Mouse (Mus musculus) heart, adult 9 months (tissue): ENCODE data around the gene Tbcb.
"Not testable (repeated sequence)": the region's sequence is repeated elsewhere in the genome, so short reads cannot be mapped to it uniquely, and the experiment has no call there.

Source experiments
- DNase-seq, 2 experiments: peaks; one replicate each; pipeline ENCODE4 v3.0.0; 2022; ENCODE audit warnings: low spot score in 2 of 2

Gene Tbcb

DNA sequence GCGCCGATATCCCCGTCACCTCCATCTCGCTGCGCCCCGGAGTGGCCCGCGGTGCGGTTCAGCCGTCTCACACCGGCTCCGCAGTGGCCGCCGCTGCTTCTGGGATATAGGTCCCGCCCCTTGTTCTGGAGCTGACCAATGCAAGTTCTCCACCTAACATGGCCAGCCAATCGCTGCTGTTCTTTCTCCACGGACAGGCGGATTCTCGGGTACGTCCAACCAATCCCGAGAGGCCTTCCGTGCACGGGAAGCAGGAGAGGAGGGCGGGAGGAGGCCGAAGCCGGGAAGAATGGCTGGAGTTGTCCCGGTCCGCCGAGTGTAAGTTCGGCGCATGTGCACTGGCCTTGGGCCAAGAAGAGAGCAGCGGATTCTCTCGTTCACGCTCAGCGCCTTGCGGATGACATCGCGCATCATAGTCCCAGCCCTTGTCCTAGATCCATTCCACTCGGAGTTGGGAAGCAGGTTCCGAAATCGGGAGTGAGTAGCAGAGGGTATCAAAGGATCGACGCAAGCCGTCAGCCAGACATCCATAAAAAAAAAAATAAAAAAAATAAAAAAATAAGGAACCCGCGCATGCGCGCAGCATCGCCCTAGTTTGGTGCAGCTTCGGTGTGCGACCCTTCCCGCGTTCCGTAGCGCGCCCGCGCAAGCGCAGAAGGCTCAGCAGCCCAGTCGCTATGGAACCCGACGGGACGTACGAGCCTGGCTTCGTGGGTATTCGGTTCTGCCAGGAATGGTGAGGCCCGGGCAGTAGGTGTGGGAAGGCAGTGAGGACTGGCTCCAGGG lies at the start of gene Tbcb, which contains the start of gene Polr2i:
Gene Tbcb, minus strand, starts transcription at position 604 of the 786 bp plus-strand sequence.
Gene Polr2i, plus strand, starts transcription at position 280 of the 786 bp plus-strand sequence.
- DNase-seq, result peak; percentile 98 to 99

DNA sequence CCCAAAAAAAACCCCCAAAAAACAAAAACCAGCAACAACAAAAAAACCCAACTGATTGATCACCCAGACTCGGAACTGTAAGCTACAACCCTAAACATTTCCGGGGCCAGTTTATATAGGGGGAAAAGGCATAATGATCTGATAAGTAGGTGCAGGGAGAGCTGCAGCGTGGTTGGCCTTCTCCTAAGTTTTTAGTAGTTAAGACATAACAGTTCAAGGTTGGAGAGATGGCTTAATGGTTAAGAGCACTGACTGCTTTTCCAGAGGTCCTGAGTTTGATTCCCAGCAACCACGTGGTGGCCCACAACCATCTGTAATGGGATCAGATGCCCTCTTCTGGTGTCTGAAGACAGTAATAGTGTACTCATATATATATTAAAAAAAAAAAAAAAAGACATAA lies 49.5 kb upstream of the Tbcb start:
- DNase-seq, result no peak

DNA sequence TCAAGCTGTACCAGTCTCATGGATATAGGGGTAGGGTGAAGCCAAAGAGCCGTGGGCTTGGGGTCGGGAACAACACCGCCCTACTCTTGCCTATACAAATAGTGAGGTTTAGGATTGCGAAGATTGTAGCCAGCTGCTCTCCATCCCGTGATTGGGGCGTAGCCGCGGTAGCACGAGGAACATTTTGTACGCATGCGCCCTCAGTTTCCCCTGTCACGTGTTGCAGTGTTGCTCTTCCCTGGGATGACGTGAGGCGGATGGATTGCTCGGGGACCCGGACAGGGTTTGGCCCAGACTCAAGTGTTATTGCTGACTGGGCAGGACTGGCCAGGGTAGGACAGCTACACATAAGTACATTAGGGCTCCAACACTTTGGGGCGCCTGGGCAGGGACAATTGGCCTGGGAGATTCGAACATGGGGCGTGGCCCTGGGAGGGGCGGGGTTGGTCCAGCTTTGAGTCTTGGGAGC lies 48.6 kb upstream of the Tbcb start:
- DNase-seq, result peak; percentile 92 to 93

DNA sequence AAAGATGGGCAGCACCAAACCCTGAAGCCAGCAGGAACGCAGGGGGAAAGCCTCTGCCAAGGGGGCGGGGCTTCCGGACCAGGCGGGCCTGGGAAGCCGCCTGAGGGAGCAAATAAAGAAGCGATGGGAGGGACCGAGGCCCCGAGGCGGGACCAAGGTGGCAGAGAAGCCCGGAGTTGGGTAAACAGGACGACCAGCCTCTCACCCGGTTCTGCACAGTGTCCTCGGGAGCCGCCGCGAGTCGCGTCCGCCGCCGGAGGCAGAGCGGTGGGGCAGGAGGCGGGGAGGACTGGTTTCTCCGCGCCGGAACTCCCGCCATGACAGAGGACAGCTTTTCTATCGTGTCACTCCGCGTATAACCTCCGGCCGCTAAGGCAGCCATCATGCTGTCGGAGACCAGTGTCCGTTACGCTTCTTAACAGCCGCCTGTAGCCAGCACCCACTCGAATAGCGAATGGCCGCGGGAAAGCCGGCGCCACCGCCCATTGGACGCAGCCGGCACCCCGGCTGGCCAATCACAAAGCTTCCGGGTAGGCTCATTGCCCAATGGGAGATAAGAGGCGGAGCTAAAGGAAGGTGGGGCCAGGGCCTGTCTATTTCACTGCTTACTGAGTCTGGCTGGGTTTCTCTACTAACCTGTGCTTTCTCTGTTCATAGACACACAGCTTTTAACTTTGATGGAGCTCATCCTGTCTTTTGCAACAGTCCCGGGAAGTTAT lies 48.0 kb upstream of the Tbcb start, which contains the start of the genes Thap8 and Wdr62:
Gene Thap8, plus strand, starts transcription at position 144 of the 719 bp plus-strand sequence.
Gene Wdr62, minus strand, starts transcription at position 469 of the 719 bp plus-strand sequence.
- DNase-seq, result peak; percentile 92 to 93

DNA sequence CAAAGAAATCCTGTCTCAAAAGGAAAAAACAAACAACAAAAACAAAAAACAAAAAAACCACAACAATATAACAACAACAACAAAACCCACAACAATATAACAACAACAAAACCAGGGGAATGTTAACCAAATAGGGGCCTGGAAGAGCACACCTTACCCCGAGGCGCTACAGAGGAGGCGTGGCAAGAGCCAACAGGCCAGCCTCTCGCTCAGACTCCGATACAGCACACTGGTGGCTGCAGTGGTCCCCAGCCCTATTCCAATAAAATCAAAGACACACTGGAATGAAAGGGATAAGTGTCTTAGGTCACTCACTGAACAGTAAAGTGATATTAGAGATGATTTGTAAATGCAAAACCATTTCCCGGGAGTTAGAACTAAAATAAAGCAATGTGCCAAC lies 47.5 kb upstream of the Tbcb start:
- no peak for DNase-seq

DNA sequence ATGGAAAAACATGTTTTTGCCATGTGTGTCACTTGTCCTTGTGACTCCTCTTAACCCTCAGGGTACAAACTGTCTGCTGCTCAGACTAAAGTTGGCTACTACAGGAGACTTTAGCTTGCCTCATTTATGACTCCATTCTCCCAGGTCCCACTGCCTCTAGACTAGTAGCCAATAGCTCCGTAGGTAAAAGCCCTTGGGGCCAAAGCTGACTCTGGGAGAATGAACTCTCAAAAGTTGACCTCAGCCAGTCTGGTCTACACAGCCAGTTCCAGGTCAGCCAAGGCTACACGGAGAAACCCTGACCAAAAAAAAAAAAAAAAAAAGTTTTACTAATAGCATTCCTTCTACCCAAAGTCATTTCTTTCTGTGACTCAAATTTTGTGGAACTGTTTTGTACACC lies 46.8 kb upstream of the Tbcb start:
- no peak for DNase-seq

DNA sequence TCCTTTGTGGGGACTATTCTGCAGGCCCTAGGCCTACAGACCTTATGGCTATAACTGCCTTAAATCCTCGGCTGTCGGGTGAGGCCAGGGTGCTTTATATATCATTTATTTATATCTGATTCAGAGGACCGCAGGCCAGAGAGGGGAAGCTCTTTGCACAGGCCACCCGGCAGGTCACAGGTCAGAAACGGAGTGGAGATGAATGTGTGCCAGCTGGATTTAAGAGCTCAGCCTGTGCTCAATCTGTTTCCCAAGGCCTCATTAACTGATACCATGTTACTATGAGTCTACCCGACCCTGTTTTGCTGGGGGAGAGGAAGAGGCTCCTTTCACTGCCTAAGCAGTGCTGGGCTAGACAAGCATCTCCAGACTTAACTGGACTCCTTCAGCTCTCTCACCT lies 42.3 kb upstream of the Tbcb start:
- no peak for DNase-seq

DNA sequence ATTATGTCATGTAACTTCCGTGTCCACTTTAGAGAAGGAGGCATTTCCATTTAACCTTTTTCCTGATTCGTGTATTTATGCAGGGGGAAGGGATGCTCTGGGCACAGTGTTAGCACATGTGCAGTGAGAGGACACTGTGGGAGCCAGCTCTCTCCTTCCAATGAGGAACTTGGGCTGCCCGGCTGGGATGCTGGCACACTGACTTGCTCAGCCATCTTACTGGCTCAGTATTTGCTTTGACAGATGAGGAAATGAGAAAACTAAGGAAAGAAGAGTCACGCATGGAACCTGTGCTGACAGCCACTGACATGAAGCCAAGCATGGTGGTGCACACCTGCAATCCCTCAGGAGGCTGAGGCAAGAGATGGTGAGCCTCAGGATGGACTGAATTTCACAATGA lies 37.6 kb upstream of the Tbcb start:
- DNase-seq, result no peak

DNA sequence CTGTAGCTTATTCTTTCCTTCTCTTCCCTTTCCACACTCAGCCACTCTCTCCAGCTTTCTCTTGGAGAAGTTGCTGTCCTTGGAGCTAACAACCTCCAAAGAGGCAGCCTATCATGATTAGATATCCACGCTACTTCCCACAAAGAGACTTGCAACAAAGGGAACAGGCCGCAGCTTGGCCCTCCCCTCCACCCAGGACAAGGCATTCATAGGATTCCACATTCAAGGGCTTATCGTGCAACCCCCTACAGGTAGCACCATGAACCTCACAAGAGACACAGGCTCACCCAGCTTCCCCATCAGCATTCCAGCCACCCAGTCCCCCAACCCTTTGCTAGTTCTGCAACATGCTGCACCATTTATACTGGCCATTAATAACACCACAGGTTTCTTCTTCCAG lies 34.7 kb upstream of the Tbcb start:
- no peak for DNase-seq

DNA sequence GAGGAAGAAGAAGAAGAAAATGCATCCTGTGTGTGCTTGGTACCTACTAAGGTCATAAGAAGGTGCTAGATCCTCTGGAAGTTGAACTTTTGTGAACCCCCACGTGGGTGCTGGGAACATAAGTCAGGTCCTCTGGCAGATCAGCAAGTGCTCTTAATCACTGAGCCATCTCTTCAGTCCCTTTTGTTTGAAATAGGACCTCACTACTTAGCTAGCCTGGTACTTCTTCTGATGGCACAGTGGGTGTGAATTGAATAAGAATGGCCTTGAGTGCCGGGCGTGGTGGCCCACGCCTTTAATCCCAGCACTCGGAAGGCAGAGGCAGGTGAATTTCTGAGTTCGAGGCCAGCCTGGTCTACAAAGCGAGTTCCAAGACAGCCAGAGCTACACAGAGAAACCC lies 33.9 kb upstream of the Tbcb start:
- no peak for DNase-seq

DNA sequence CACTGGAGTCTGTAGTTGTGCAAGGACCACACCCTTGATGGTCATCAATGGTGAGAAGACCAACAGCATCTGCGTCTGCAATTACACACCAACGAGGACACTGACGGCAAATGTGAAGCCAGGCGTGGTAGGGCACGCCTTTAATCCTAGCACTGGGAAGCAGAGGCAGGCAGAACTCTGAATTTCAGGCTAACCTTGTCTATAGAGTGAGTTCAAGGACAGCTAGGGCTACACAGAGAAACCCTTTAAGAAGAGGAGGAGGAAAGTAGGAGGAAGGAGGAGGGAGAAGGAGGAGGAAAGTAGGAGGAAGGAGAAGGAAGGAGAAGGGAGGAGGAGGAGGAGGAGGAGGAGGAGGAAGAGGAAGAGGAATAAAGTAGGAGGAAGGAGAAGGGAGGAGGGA lies 33.5 kb upstream of the Tbcb start:
- no peak for DNase-seq

DNA sequence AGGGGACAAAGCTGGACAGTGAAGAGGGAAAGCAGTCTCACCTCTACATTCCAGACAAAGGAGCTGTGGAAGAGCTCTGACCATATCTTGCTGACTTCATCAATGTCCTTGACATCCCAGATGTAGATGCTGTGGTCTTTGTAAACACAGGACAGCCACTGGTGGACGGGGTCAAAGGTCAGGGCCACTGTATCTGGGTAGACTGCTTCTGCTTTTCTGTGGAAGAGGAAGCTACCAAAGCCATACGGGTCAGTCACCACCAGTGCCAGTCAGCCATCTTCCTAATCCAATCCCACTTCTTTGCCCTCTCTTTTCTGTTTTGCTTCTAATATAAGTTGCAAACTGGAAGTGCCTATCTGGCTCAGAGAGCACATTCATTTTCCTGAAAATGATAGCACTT lies 33.0 kb upstream of the Tbcb start:
- no peak for DNase-seq

DNA sequence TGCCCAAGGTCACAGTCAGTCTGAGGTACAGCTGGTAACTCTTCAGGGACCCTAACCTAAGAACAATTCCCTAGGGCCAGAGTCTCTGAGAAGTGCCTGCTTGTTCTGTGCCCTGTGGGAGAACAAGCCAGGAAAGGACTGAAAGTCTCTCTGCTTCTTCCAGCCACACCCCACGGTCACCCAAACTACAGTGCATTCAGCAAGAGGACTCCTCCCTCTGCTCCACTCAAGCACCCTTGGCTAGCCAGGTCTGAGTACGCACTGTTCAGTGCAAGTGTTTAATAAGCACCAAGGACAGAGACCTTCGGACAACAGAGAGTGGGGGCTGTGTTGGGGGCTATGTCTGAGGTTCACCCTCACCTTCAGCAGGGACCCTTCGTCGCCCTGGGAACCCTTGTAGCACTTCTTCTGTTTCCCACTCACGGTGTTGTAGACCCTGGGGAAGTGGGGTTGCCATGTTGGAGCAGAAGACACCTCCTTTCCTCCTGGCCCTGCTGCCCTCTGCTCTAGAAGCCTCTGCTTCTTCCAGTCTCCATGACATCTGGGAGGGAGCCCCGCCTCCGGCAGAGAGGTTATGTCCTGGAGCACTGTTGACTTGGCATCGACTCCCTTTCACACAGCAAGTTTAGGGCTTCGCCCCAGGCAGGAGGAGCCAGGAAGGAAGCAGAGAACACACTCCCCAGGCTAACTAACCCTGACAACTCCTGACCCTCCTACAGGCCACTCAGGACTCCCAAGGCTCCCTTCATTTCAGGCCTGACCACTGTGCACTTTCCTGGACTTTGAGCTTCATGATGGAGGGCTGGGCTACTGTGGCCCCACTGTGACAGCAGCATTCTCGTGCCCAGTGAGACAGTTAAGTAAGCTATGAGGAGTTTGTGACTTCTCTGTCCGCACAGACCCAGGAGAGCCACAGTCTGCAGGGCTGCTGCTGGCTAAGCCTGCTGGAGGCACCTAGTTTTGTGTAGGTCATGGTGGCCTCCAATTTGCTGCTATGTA lies 20.2 kb upstream of the Tbcb start:
- peak in 1 of 2 experiments; percentile 6 for DNase-seq

DNA sequence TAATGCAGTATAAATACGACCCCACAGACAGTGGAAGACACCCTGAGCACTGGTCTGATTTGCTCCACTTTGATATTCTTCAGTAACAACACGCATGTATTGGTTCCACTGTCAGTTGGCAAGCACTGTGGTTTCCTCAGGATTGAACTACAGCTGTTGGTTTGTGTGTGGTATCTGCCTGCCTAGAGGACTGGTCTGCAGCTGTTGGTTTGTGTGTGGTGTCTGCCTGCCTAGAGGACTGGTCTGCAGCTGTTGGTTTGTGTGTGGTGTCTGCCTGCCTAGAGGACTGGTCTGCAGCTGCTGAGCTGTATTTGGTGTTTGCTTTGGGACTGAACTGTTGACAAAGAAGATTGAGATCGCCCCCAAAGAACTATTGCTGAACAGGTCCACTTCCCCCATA lies 5.3 kb upstream of the Tbcb start:
- DNase-seq, result not testable (repeated sequence)

DNA sequence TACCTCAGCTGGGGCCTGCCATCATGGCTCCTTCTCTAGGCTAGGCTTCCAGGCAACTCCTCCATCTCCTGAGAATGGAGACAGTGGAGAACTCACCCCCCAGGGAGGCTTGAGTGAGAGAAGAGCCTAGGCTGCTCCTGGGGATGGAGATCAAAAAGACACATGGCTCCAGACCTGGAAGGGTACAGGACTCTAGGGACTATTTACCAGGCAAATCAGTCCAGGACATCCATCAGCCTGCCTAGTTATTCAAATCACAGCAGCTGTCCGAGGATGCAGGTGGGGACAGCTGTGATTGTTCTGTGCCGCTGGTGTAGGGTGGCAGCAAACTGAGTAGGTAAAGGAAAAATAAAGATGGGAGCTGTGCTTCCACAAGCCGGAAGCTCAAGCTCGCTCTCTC lies 3.6 kb upstream of the Tbcb start, which contains the start of gene Ovol3:
Gene Ovol3, minus strand, starts transcription at position 101 of the 400 bp plus-strand sequence.
- DNase-seq, result no peak

DNA sequence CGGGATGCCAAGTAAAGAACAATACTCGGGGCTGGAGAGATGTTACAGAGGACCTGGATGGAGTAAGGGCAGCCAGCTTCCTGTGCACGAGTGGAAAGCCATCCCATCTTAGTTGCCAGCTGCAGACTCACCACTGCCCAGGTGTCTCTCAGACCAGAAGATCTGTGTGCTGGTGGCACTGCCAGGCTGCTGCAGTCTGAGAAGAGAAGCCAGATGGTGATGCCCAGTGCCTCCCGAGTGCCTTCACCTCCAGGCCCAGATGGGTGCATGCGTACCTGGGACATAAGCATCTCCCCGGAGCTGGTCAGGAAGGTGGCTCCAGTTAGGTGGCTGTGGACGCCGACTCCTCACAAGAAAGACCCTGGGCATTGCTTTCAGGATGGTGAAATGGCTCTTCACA lies 3.0 kb upstream of the Tbcb start:
- no peak for DNase-seq

DNA sequence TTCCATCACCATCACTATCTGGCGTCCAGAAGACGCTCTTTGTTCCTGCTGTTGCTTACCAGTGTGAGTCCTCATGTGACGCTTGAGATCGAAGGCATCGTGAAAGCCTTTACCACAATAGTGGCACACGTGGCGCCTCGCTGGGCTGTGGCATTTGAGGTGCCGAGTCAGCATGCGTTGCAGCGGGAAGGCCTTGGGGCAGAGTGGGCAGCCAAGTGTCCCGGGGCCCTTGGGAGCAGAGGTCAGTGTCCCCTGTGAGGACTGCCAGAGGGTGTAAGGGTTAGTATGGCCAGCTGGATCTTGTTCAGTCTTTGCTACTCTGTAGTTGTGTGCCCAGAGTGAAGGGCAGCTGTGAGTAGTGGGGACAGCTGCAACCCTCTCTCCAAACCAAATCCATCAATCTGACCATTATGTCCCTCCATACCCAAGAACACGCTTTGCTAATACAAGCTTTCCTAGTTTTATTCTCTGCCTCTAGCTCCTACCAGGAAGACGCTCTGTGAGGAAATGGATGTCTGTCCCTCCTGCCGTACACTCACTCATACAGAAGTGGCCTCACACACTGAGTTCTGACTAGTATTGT lies 2.3 kb upstream of the Tbcb start:
- no peak for DNase-seq

DNA sequence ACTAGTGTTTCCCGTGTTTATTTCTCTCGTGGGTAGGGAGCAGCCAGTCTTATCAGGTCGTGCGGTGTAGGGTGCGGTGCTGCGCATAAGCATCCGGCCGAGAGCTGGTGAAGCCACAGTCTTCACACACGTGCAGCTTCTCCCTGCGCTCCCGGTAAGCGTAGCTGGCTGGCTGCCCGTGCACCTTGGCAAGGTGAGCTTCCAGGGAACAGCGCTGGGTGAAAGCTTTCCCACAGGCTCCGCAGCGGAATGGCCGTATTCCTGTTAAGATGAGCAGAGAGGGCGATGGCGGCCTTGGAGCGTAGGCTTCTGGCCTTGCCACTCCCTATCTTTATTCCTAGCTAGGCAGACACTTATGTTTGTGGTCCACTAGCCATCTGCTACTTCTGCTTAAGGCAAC lies 1.3 kb upstream of the Tbcb start:
- no peak for DNase-seq

DNA sequence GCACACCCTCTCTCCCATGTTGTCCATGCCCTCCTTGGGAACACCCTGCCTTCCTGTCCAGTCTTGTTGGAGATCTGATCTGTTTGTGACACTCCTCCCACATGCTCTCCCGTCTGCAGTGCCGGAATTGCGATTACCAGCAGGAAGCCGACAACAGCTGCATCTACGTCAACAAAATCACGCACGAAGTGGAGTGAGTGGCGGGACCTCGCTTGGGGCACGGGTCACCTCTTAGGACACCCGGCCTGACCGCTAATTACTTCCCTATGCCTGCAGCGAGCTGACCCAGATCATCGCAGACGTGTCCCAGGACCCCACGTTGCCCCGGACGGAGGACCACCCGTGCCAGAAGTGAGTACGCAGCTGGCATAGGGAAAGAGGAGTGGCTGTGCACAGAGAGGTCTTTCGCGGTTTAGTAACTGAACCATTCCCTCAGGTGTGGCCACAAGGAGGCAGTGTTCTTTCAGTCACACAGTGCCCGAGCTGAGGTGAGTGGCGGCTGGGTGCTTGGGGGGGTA lies 618 bp upstream of the Tbcb start:
- DNase-seq, result peak; percentile 27 to 36

DNA sequence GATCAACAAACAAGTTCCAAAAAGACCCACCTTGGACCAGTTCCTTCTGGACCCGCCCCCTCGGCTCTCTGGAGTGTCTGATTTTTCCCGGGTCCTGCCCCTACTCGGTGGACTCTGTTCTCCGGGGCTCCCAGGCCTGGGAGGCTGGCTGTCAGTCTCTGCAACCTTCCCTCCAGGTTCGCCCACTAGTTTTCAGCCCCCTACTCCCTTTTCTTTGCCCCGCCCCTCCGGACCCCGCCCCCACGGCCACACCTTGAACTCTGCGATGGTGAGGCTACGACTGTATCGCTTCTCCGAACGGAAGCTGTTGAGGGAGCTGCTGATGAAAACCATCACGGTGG lies 774 bp downstream of the Tbcb start:
- DNase-seq, result peak in 1 of 2 experiments; percentile 27

DNA sequence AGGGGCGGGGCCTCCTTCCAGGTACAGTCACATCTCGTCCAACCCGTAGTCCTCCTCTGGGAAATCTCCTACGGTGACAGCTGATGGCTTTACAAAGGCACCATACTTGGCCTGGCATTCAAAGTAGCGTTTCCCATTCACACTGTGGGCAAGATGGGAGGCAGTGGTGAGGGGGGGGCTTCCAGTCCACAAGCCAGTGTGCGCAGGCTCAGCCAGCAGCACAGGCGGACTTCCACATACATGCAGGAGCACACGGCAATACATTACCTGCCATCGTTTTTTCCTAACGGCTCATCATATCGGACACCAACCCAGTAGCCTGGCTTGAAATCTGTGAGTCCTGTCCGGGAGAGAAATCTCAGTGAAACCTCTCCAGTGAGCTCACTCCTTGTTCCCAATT lies 7.9 kb downstream of the Tbcb start:
- DNase-seq, result no peak
